Mouse (Mus musculus): ENCODE measurements around the gene Atp10a. TPM values are rescaled to one million over a fixed set of nuclear protein-coding genes. Genes with fewer than 3 reads are reported as not detected.

Gene Atp10a
- total RNA-seq, 1 experiment, result 7.3 TPM

DNA sequence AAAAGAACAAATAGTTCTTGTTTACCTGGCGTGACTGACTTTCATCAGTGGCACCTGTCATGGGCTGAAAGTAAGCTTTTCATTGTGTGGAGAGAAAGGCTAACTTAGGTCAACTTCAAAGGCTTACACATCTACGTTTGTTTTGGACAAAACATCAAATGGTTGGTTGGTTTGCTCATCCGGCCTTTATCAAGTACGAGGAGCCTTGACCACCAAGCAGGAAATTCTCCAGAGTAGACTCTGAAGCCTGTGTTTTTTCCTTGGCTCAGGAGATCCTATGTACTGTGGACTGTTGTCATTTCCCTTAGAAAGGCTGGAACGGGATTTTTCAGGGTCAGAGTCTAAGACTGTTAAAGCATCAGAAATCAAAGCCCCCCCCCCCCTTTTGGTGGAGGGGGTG is 90.9 kb downstream of the Atp10a start:
- Histone ChIP-seq H3K9ac (ENCODE audit: insufficient read depth, low read depth, low read length, poor library complexity, severe bottlenecking) (no peak overlapping the region), H3K36me3 (ENCODE audit: control insufficient read depth, insufficient read depth, low read length, poor library complexity, severe bottlenecking) (no peaks in the 10 kb centered on the region), H3K9me3 (ENCODE audit: control insufficient read depth, insufficient read depth, low read depth, low read length) (no peaks in the 10 kb centered on the region), H3K4me3 (ENCODE audit: insufficient read depth in 1 of 2, low read depth in 1 of 2, low read length in 2 of 2, poor library complexity in 1 of 2, severe bottlenecking in 1 of 2) (no peak overlapping the region), H3K4me1 (ENCODE audit: control insufficient read depth in 2 of 2, insufficient read depth in 2 of 2, low read length in 2 of 2, poor library complexity in 1 of 2) (no peaks in the 10 kb centered on the region), H3K27ac (ENCODE audit: insufficient read depth, low read depth, low read length, poor library complexity, severe bottlenecking) (no peak overlapping the region)
- no peak for DNase-seq (ENCODE audit: low read depth, low spot score)
- TF ChIP-seq ZC3H11A (IDR thresholded peaks at IDR 0.05; ENCODE audit: borderline replicate concordance, low read depth, low read length), result no peak
- TF ChIP-seq MAFK (IDR thresholded peaks at IDR 0.05; ENCODE audit: insufficient read depth, low read depth, low read length), result no peak
- TF ChIP-seq CHD2 (IDR thresholded peaks at IDR 0.05; ENCODE audit: low read depth, low read length), result no peak
- TF ChIP-seq HCFC1 (IDR thresholded peaks at IDR 0.05; ENCODE audit: borderline replicate concordance, insufficient read depth, low read length), result no peak
- no peak for TF ChIP-seq ZNF384 (IDR thresholded peaks at IDR 0.05; ENCODE audit: low read depth, low read length)
- in situ Hi-C loops (cut with MboI; ENCODE audit: low sequenced_read_pairs in 2 of 2, unreplicated experiment in 2 of 2), result no loop called here

DNA sequence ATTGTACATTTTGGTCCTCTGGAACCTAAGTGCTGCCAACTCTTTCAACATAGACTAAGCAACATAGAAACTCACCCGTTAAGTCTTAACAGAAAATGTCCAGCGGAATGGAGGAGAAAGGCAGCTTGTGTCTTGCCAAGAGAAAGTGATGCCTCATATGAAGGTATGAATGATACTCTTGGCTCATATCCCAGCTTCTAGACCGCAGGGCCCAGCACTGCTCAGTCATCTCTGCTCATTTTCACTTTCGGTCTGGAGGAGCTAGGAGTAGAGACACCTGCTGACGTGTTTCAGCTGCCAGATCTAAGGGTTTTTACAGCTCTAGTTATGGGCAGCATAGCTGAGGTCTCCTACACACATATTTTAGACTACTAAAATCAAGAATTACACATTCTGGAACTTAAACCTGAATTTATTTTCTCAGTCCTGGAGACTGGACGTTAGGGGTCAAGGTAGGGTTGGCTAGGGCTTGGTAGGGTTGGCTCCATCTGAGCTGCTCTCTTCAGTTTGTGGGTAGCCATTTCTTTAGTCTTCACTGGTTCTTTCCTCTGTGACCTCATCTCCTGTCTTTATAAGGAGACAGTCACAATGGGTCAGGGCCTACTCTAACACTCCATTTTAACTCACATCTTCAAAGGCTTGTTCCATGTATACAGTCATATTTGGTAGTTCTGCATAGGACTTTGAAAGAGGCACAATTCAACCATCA is 94.1 kb downstream of the Atp10a start:
- in situ Hi-C loops (cut with MboI; ENCODE audit: low sequenced_read_pairs in 2 of 2, unreplicated experiment in 2 of 2), result no loop called here
- Histone ChIP-seq H3K9ac (ENCODE audit: insufficient read depth, low read depth, low read length, poor library complexity, severe bottlenecking) (no peak overlapping the region), H3K27ac (ENCODE audit: insufficient read depth, low read depth, low read length, poor library complexity, severe bottlenecking) (no peak overlapping the region), H3K4me1 (ENCODE audit: control insufficient read depth in 2 of 2, insufficient read depth in 2 of 2, low read length in 2 of 2, poor library complexity in 1 of 2) (no peaks in the 10 kb centered on the region), H3K36me3 (ENCODE audit: control insufficient read depth, insufficient read depth, low read length, poor library complexity, severe bottlenecking) (no peaks in the 10 kb centered on the region), H3K9me3 (ENCODE audit: control insufficient read depth, insufficient read depth, low read depth, low read length) (no peaks in the 10 kb centered on the region), H3K4me3 (ENCODE audit: insufficient read depth in 1 of 2, low read depth in 1 of 2, low read length in 2 of 2, poor library complexity in 1 of 2, severe bottlenecking in 1 of 2) (no peak overlapping the region)
- TF ChIP-seq ZNF384 (IDR thresholded peaks at IDR 0.05; ENCODE audit: low read depth, low read length) (no peak), HCFC1 (IDR thresholded peaks at IDR 0.05; ENCODE audit: borderline replicate concordance, insufficient read depth, low read length) (no peak), MAFK (IDR thresholded peaks at IDR 0.05; ENCODE audit: insufficient read depth, low read depth, low read length) (no peak), CHD2 (IDR thresholded peaks at IDR 0.05; ENCODE audit: low read depth, low read length) (no peak), ZC3H11A (IDR thresholded peaks at IDR 0.05; ENCODE audit: borderline replicate concordance, low read depth, low read length) (no peak)
- DNase-seq (ENCODE audit: low read depth, low spot score), result no peak

GRCm38 (mm10) chr7:58752041-58752440 is 96.1 kb downstream of the Atp10a start:
- Histone ChIP-seq H3K36me3 (ENCODE audit: control insufficient read depth, insufficient read depth, low read length, poor library complexity, severe bottlenecking) (no peaks in the 10 kb centered on the region), H3K9ac (ENCODE audit: insufficient read depth, low read depth, low read length, poor library complexity, severe bottlenecking) (no peak overlapping the region), H3K9me3 (ENCODE audit: control insufficient read depth, insufficient read depth, low read depth, low read length) (no peaks in the 10 kb centered on the region), H3K4me1 (ENCODE audit: control insufficient read depth in 2 of 2, insufficient read depth in 2 of 2, low read length in 2 of 2, poor library complexity in 1 of 2) (no peaks in the 10 kb centered on the region), H3K4me3 (ENCODE audit: insufficient read depth in 1 of 2, low read depth in 1 of 2, low read length in 2 of 2, poor library complexity in 1 of 2, severe bottlenecking in 1 of 2) (no peak overlapping the region), H3K27ac (ENCODE audit: insufficient read depth, low read depth, low read length, poor library complexity, severe bottlenecking) (no peak overlapping the region)
- TF ChIP-seq ZNF384 (IDR thresholded peaks at IDR 0.05; ENCODE audit: low read depth, low read length), result no peak
- no peak for TF ChIP-seq HCFC1 (IDR thresholded peaks at IDR 0.05; ENCODE audit: borderline replicate concordance, insufficient read depth, low read length)
- TF ChIP-seq ZC3H11A (IDR thresholded peaks at IDR 0.05; ENCODE audit: borderline replicate concordance, low read depth, low read length), result no peak
- DNase-seq (ENCODE audit: low read depth, low spot score), result no peak
- in situ Hi-C loops (cut with MboI; ENCODE audit: low sequenced_read_pairs in 2 of 2, unreplicated experiment in 2 of 2), result no loop called here

DNA sequence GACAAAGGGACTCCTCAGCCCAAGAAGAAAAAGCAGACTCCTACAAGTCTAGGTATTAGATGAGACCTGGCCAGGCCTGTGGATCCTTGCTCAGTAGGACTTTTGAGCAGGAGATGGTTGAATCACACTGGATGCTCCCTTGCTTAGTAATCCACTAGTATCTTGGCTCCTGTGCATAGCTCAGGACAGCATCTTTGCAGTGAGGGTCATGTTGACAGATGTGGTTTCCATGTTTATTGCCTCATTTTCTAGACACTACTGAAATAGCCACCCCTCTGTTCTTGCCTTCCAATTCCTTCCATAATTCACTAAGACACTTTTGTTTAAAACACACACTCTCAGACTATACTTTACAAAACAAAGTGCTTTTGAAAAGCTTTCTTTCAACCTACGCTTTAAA is 98.1 kb downstream of the Atp10a start:
- TF ChIP-seq HCFC1 (IDR thresholded peaks at IDR 0.05; ENCODE audit: borderline replicate concordance, insufficient read depth, low read length), result no peak
- no peak for TF ChIP-seq MAFK (IDR thresholded peaks at IDR 0.05; ENCODE audit: insufficient read depth, low read depth, low read length)
- TF ChIP-seq ZNF384 (IDR thresholded peaks at IDR 0.05; ENCODE audit: low read depth, low read length), result no peak
- TF ChIP-seq ZC3H11A (IDR thresholded peaks at IDR 0.05; ENCODE audit: borderline replicate concordance, low read depth, low read length), result no peak
- no peak for TF ChIP-seq CHD2 (IDR thresholded peaks at IDR 0.05; ENCODE audit: low read depth, low read length)
- Histone ChIP-seq H3K4me1 (ENCODE audit: control insufficient read depth in 2 of 2, insufficient read depth in 2 of 2, low read length in 2 of 2, poor library complexity in 1 of 2) (no peaks in the 10 kb centered on the region), H3K36me3 (ENCODE audit: control insufficient read depth, insufficient read depth, low read length, poor library complexity, severe bottlenecking) (no peaks in the 10 kb centered on the region), H3K27ac (ENCODE audit: insufficient read depth, low read depth, low read length, poor library complexity, severe bottlenecking) (no peak overlapping the region), H3K4me3 (ENCODE audit: insufficient read depth in 1 of 2, low read depth in 1 of 2, low read length in 2 of 2, poor library complexity in 1 of 2, severe bottlenecking in 1 of 2) (no peak overlapping the region), H3K9ac (ENCODE audit: insufficient read depth, low read depth, low read length, poor library complexity, severe bottlenecking) (no peak overlapping the region), H3K9me3 (ENCODE audit: control insufficient read depth, insufficient read depth, low read depth, low read length) (no peaks in the 10 kb centered on the region)
- in situ Hi-C loops (cut with MboI; ENCODE audit: low sequenced_read_pairs in 2 of 2, unreplicated experiment in 2 of 2), result no loop called here
- DNase-seq (ENCODE audit: low read depth, low spot score), result no peak

GRCm38 (mm10) chr7:58754536-58754935 is 98.6 kb downstream of the Atp10a start:
- Histone ChIP-seq H3K4me1 (ENCODE audit: control insufficient read depth in 2 of 2, insufficient read depth in 2 of 2, low read length in 2 of 2, poor library complexity in 1 of 2) (no peaks in the 10 kb centered on the region), H3K4me3 (ENCODE audit: insufficient read depth in 1 of 2, low read depth in 1 of 2, low read length in 2 of 2, poor library complexity in 1 of 2, severe bottlenecking in 1 of 2) (no peak overlapping the region), H3K27ac (ENCODE audit: insufficient read depth, low read depth, low read length, poor library complexity, severe bottlenecking) (no peak overlapping the region), H3K36me3 (ENCODE audit: control insufficient read depth, insufficient read depth, low read length, poor library complexity, severe bottlenecking) (no peaks in the 10 kb centered on the region), H3K9me3 (ENCODE audit: control insufficient read depth, insufficient read depth, low read depth, low read length) (no peaks in the 10 kb centered on the region), H3K9ac (ENCODE audit: insufficient read depth, low read depth, low read length, poor library complexity, severe bottlenecking) (no peak overlapping the region)
- TF ChIP-seq HCFC1 (IDR thresholded peaks at IDR 0.05; ENCODE audit: borderline replicate concordance, insufficient read depth, low read length) (no peak), ZC3H11A (IDR thresholded peaks at IDR 0.05; ENCODE audit: borderline replicate concordance, low read depth, low read length) (no peak), ZNF384 (IDR thresholded peaks at IDR 0.05; ENCODE audit: low read depth, low read length) (no peak), MAFK (IDR thresholded peaks at IDR 0.05; ENCODE audit: insufficient read depth, low read depth, low read length) (no peak), CHD2 (IDR thresholded peaks at IDR 0.05; ENCODE audit: low read depth, low read length) (no peak)
- in situ Hi-C loops (cut with MboI; ENCODE audit: low sequenced_read_pairs in 2 of 2, unreplicated experiment in 2 of 2), result no loop called here
- DNase-seq (ENCODE audit: low read depth, low spot score), result no peak

Data from ES-E14 (cell line).